Mouse (Mus musculus): ENCODE measurements at regions not wholly inside any gene's neighbourhood (a gene's known extent, or its start where the extent isn't known, plus 50 kb on each side); places are given as distances from the start of the nearest gene placed in this dataset.
A peak's percentile ranks its signal among the peaks of the same experiment; 100 is the strongest.

- DNase-seq, result no peak
Measured at GRCm38 (mm10) chr7:71873817-71874216, 432.6 kb downstream of the Mctp2 start.

GRCm38 (mm10) chr7:71872912-71873311 lies 433.5 kb downstream of the Mctp2 start:
- no peak for DNase-seq

- peak in 1 of 2 experiments; percentile 9 for DNase-seq
Measured at GRCm38 (mm10) chr7:71867090-71867489, 439.3 kb downstream of the Mctp2 start.

GRCm38 (mm10) chr7:71865371-71866166 lies 440.8 kb downstream of the Mctp2 start:
- DNase-seq, result no peak

- DNase-seq, result no peak
Measured at GRCm38 (mm10) chr7:71852864-71853263, 453.5 kb downstream of the Mctp2 start.

GRCm38 (mm10) chr7:71849174-71849573 lies 457.2 kb downstream of the Mctp2 start:
- DNase-seq, result no peak

- DNase-seq, result no peak
Measured at GRCm38 (mm10) chr7:71837845-71838244, 468.6 kb downstream of the Mctp2 start.

GRCm38 (mm10) chr7:71831790-71832525 lies 474.4 kb downstream of the Mctp2 start:
- DNase-seq, result no peak

- no peak for DNase-seq
Measured at GRCm38 (mm10) chr7:71829567-71829966, 476.8 kb downstream of the Mctp2 start.

GRCm38 (mm10) chr7:71816138-71816537 lies 464.9 kb upstream of the Gm10295 start:
- DNase-seq, result no peak

GRCm38 (mm10) chr7:71794201-71794600 lies 442.9 kb upstream of the Gm10295 start:
- no peak for DNase-seq

GRCm38 (mm10) chr7:71788401-71788800 lies 437.1 kb upstream of the Gm10295 start:
- no peak for DNase-seq

GRCm38 (mm10) chr7:71782496-71782895 lies 431.2 kb upstream of the Gm10295 start:
- DNase-seq, result no peak

- DNase-seq, result no peak
Measured at GRCm38 (mm10) chr7:71749886-71750285, 398.6 kb upstream of the Gm10295 start.

- no peak for DNase-seq
Measured at GRCm38 (mm10) chr7:71746118-71746897, 395.0 kb upstream of the Gm10295 start.

- DNase-seq, result no peak
Measured at GRCm38 (mm10) chr7:71728509-71728908, 377.2 kb upstream of the Gm10295 start.

GRCm38 (mm10) chr7:71708209-71708608 lies 356.9 kb upstream of the Gm10295 start:
- no peak for DNase-seq

GRCm38 (mm10) chr7:71706201-71706600 lies 354.9 kb upstream of the Gm10295 start:
- DNase-seq, result no peak

GRCm38 (mm10) chr7:71705426-71706050 lies 354.3 kb upstream of the Gm10295 start:
- DNase-seq, result peak in 1 of 2 experiments; percentile 4

GRCm38 (mm10) chr7:71704661-71705240 lies 353.5 kb upstream of the Gm10295 start:
- DNase-seq, result no peak

Measured in spleen, adult 18-20 months (tissue).